Mouse (Mus musculus): ENCODE data around the gene Rock2. TPM values are rescaled to one million over a fixed set of nuclear protein-coding genes. Genes with fewer than 3 reads are reported as not detected.
A peak's percentile ranks its signal among the peaks of the same experiment; 100 is the strongest.

Gene Rock2
- polyA plus RNA-seq, 1 experiment from 2014 or later: 72.1 TPM

GRCm38 (mm10) chr12:17034671-17035070 is 140.0 kb downstream of the Rock2 start:
- ChIA-PET CTCF (interaction anchor here (1.0 kb wide), 1 partner anchor 15 kb away, joined by 3 read pairs; no protein-coding TSS in a partner anchor), POLR2A (interaction anchor here (1.0 kb wide), 1 partner anchor 10 kb away, joined by 3 read pairs; no protein-coding TSS in a partner anchor)

GRCm38 (mm10) chr12:17035128-17035527 is 140.4 kb downstream of the Rock2 start:
- no peaks in the 10 kb centered on the region for H3K27me3 ChIP-seq
- ATAC-seq (no peak), DNase-seq (ENCODE audit: low read depth, low spot score) (no peak)
- ChIA-PET POLR2A (interaction anchor here (1.0 kb wide), 1 partner anchor 10 kb away, joined by 3 read pairs; no protein-coding TSS in a partner anchor), CTCF (interaction anchor here (1.0 kb wide), 1 partner anchor 16 kb away, joined by 3 read pairs; no protein-coding TSS in a partner anchor)
- in situ Hi-C loops (cut with MboI; ENCODE audit: low pct_unique_long_range_greater_than_20kb): no loop called here
- peak; percentile 59 for TF ChIP-seq CTCF (IDR thresholded peaks at IDR 0.05)

More at GRCm38 (mm10) chr12:17034671-17035070, 140.0 kb downstream of the Rock2 start:
- no peaks in the 10 kb centered on the region for H3K27me3 ChIP-seq
- no peak for TF ChIP-seq CTCF (IDR thresholded peaks at IDR 0.05)
- no peak for DNase-seq (ENCODE audit: low read depth, low spot score)
- no peak for ATAC-seq
- in situ Hi-C loops (cut with MboI; ENCODE audit: low pct_unique_long_range_greater_than_20kb): loop anchor here (5.0 kb wide), 1 partner anchor 203 kb away; no protein-coding TSS in a partner anchor

- ChIA-PET CTCF (no interaction called here), POLR2A (no interaction called here)
- in situ Hi-C loops (cut with MboI; ENCODE audit: low pct_unique_long_range_greater_than_20kb): no loop called here
These were observed 141.8 kb downstream of the Rock2 start for GRCm38 (mm10) chr12:17036532-17036931.

GRCm38 (mm10) chr12:17037053-17037610 is 142.4 kb downstream of the Rock2 start:
- in situ Hi-C loops (cut with MboI; ENCODE audit: low pct_unique_long_range_greater_than_20kb): no loop called here
- no peak for TF ChIP-seq CTCF (IDR thresholded peaks at IDR 0.05)
- H3K27me3 ChIP-seq: no peaks in the 10 kb centered on the region
- ChIA-PET CTCF (interaction anchor here (0.7 kb wide), 1 partner anchor 219 kb away, joined by 4 read pairs; no protein-coding TSS in a partner anchor), POLR2A (no interaction called here)
- no peak for ATAC-seq
- DNase-seq (ENCODE audit: low read depth, low spot score): no peak

More at GRCm38 (mm10) chr12:17036532-17036931, 141.8 kb downstream of the Rock2 start:
- DNase-seq (ENCODE audit: low read depth, low spot score): no peak
- no peak for ATAC-seq
- no peaks in the 10 kb centered on the region for H3K27me3 ChIP-seq
- no peak for TF ChIP-seq CTCF (IDR thresholded peaks at IDR 0.05)

Other genes with a start within 250 kb of the Rock2 start
- gene Ntsr2, start 241.5 kb upstream of the Rock2 start, polyA plus RNA-seq (2021): not detected
- gene Greb1, start 94.0 kb upstream of the Rock2 start, polyA plus RNA-seq (2021): 0.04 TPM
- gene E2f6, start 83.9 kb upstream of the Rock2 start, polyA plus RNA-seq (2021): 35.3 TPM
- gene Pqlc3, start 105.5 kb downstream of the Rock2 start, polyA plus RNA-seq (2021): 24.7 TPM
- gene 2410004P03Rik, start 116.8 kb downstream of the Rock2 start, polyA plus RNA-seq (2021): not detected

Measured in Patski (cell line).